Comparison of ENCODE assay signal across 8 mouse cellular contexts in the genomic region with DNA sequence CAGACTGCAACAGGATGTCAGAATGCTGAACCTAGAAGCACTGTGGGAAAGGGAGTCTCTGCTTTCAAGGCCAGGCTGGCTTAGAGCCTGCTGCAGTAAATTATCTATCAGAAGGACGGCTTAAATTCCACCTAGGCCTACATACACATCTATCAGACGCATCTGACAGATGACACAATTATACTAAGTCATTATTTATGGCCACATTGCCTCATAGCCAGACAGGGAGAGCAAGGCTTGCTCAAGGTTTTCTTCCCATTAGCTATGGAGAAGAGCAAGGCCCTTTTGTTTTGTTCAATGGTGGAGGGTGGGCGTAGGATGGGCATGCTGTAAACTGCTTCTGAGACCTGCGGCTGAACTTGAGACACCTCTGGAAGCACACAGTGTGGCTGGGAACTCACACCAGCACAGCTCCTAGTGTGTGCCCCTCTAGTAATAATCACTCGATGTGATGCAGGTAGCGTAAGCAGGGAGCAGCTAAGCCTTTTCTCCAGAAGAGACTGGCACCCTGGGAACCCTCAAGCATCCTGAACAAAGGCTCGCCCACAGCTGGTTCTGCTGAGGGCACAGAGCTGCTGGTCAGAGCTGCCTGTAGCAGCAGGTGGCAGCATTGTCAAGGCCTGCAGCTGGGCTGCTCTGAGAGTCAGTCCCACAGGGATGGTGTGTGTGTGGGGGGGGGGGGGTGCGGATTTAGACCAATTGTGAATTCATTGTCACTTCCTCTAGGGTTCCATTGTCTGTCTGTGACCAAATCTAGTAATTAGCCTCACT.
DNase-seq lines count a peak whose midpoint lies in the region; ATAC-seq lines count a peak whose summit lies in the region.

No protein-coding gene starts in this region.

- no peak overlapping the region for H3K4me3 ChIP-seq in forebrain, embryonic 12.5 days (replicated peaks)
- H3K4me3 ChIP-seq in neural tube, embryonic 13.5 days = no peak overlapping the region

- 28% methylated on average over 8 of the region's 8 CpGs for WGBS in forebrain, embryonic 12.5 days
- 26% methylated on average over 8 of the region's 8 CpGs for WGBS in neural tube, embryonic 13.5 days

- peak; percentile 18 to 24 for DNase-seq in left cerebral cortex, postnatal 25 days (ENCODE audit: low spot score in 2 of 2)
- no peak for DNase-seq in left cerebral cortex, adult 11 months (ENCODE audit: low spot score)
- DNase-seq in adrenal gland, adult 2 months = peak; percentile 80
- peak; percentile 49 for DNase-seq in kidney, postnatal 14 days
- DNase-seq in cerebellum, postnatal 14 days = no peak

- H3K36me3 ChIP-seq in forebrain, embryonic 12.5 days (replicated peaks) = no peaks in the 10 kb centered on the region
- H3K36me3 ChIP-seq in neural tube, embryonic 13.5 days = no peaks in the 10 kb centered on the region

- no peak overlapping the region for H3K4me2 ChIP-seq in forebrain, embryonic 12.5 days
- H3K4me2 ChIP-seq in neural tube, embryonic 13.5 days = no peak overlapping the region

- H3K4me1 ChIP-seq in forebrain, embryonic 12.5 days = peaks cover 13% of the 10 kb centered on the region
- peaks cover 10% of the 10 kb centered on the region for H3K4me1 ChIP-seq in neural tube, embryonic 13.5 days (replicated peaks)

- peaks cover 28% of the 10 kb centered on the region for H3K27me3 ChIP-seq in forebrain, embryonic 12.5 days
- peaks cover 15% of the 10 kb centered on the region; the same call in 1 of the 2 replicates for H3K27me3 ChIP-seq in neural tube, embryonic 13.5 days

- H3K27ac ChIP-seq in forebrain, embryonic 12.5 days = no peak overlapping the region
- no peak overlapping the region for H3K27ac ChIP-seq in neural tube, embryonic 13.5 days (replicated peaks)

- intact Hi-C loops in left cerebral cortex, postnatal 25 days (cut with DNase I) = loop anchor here (10.0 kb wide), 2 partner anchors 244 to 706 kb away; no protein-coding TSS in a partner anchor

- H3K9ac ChIP-seq in forebrain, embryonic 12.5 days = no peak overlapping the region
- no peak overlapping the region for H3K9ac ChIP-seq in neural tube, embryonic 13.5 days

- peak; percentile 77 for ATAC-seq in forebrain, embryonic 12.5 days (ENCODE audit: low FRiP score)
- ATAC-seq in neural tube, embryonic 13.5 days (ENCODE audit: low read depth) = peak; percentile 79; the same call in 1 of the 2 replicates
- no peak for ATAC-seq in megakaryocyte, adult 5-6 weeks (ENCODE audit: poor library complexity, severe bottlenecking)

- no peaks in the 10 kb centered on the region for H3K9me3 ChIP-seq in forebrain, embryonic 12.5 days
- H3K9me3 ChIP-seq in neural tube, embryonic 13.5 days = no peaks in the 10 kb centered on the region

Comparison
In these comparisons a context has a peak if more than half of its experiments do, and no peak if none do; other contexts are left out.
1. DNase-seq: peak in left cerebral cortex, postnatal 25 days (2 of 2), adrenal gland, adult 2 months (single experiment) and kidney, postnatal 14 days (single experiment); none in left cerebral cortex, adult 11 months (single experiment) and cerebellum, postnatal 14 days (0 of 2).